Mouse (Mus musculus): Measurements from ENCODE around the gene Dus2. TPM values are rescaled to one million over a fixed set of nuclear protein-coding genes. Genes with fewer than 3 reads are reported as not detected.
"Not testable (repeated sequence)": the region's sequence is repeated elsewhere in the genome, so short reads cannot be mapped to it uniquely, and the experiment has no call there.

Dus2 gene
- polyA plus RNA-seq, 1 experiment from 2014 or later, result 17.6 TPM

DNA sequence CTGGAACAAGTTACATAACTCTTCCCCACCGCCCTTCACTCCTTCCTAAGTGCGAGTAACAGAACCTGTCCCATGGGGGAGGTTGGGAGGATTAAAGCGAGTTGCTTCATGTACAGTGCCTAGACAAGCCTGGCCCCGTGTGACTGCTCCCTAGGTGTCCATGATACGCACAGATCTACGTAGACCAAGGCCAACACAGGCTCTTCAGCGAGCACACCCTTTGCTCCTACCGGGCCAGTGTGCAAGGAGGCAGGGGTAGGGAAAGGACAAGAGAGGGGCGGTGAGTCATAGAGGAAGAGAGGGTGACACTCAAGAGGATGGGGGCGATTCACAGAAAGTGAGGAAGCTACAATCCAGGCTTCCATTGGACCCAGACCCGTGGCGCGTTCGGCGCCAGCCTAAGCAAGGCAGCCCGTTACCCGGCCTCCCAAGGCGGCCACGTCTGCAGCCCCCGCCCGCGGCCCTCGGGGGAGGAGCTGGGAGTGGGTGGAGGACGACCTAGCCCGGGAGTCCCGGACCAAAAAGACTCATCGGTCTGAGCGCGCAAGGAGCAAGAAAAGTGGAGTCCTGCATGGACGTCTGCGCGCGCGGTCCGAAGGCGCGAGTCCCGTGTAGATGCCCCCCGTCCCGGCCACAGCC lies 25.8 kb upstream of the Dus2 start:
- Histone ChIP-seq H3K27me3 (replicated peaks) (no peaks in the 10 kb centered on the region), H3K4me3 (replicated peaks) (peak overlapping the region; percentile 72), H3K9me3 (no peaks in the 10 kb centered on the region), H3K9ac (peak overlapping the region; percentile 80), H3K27ac (peak overlapping the region; percentile 94), H3K4me2 (peak overlapping the region; percentile 69), H3K36me3 (no peaks in the 10 kb centered on the region), H3K4me1 (peaks cover 24% of the 10 kb centered on the region)
- 2% methylated on average over 40 of the region's 40 CpGs for WGBS
- peak; percentile 48 for ATAC-seq (ENCODE audit: insufficient read depth, low FRiP score, low read depth)

DNA sequence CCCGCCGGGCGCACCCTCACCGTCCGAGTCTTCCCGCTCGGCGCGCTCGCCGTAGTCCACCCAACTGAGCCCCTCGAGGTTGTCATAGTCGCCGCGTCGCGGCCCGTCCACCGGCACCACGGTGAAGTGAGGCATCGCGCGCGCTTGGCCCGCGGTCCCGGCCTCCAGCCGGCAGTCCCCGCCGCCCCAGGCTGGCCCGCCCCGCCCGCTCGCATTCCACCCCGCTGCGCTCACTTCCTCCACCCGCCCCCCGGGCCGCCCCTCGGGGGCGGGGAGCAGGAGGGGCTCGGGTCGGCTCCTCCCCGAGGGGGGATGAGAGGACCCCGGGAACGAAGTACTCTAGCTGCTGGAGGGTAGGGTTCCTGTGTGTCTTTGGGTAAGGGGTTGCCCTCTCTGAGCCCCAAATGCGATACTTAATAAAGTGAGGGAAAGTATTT lies 25.2 kb upstream of the Dus2 start, which contains the start of gene Slc12a4:
Gene Slc12a4 (minus strand): TSS at position 193 of the 437 bp plus-strand sequence.
- under 1% methylated on average over 44 of the region's 47 CpGs for WGBS
- Histone ChIP-seq H3K27me3 (replicated peaks) (no peaks in the 10 kb centered on the region), H3K27ac (peak within 1 kb of the TSS; percentile 94), H3K9me3 (no peaks in the 10 kb centered on the region), H3K9ac (peak within 1 kb of the TSS; percentile 80), H3K4me1 (peaks cover 24% of the 10 kb centered on the region), H3K4me3 (replicated peaks) (peak within 1 kb of the TSS; percentile 72), H3K4me2 (peak within 1 kb of the TSS; percentile 69), H3K36me3 (no peaks in the 10 kb centered on the region)
- ATAC-seq (ENCODE audit: insufficient read depth, low FRiP score, low read depth), result peak; percentile 86

DNA sequence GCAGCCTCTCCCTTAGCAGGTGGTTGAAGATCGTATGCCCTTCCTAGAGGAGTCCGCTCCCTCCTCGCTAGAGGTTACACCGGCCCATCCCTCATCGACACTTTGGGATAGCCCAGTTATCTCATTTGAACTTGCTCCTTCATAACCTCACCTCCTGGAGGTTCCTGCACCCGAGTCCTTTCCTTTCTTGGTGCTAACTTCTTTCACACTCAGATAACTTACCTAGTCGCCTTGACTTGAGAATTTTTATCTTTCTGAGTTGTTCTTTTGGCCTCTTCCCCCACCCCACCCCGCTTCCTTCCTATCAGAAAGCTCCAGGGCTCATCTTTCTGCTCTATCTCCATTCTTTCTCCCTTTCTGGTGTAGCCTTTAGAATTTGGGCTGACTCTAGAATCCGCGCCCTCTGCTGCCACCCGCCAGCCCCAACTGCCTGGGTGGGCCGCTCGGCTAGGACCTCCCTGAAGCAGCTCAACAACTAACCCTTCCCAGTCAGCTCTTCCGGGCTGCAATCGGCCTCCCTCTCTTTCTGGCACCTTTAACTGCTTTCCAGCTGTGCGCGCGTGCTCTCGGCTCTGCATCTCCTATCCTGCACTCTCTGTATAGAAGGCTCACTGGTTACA lies 24.3 kb upstream of the Dus2 start:
- peak; percentile 48; the same call in 1 of the 2 replicates for ATAC-seq (ENCODE audit: insufficient read depth, low FRiP score, low read depth)
- 10% methylated on average over 19 of the region's 19 CpGs for WGBS
- Histone ChIP-seq H3K4me3 (replicated peaks) (peak overlapping the region; percentile 72), H3K9me3 (no peaks in the 10 kb centered on the region), H3K27me3 (replicated peaks) (no peaks in the 10 kb centered on the region), H3K36me3 (no peaks in the 10 kb centered on the region), H3K4me1 (peaks cover 22% of the 10 kb centered on the region), H3K9ac (no peak overlapping the region), H3K27ac (peak overlapping the region; percentile 94), H3K4me2 (peak overlapping the region; percentile 69)

DNA sequence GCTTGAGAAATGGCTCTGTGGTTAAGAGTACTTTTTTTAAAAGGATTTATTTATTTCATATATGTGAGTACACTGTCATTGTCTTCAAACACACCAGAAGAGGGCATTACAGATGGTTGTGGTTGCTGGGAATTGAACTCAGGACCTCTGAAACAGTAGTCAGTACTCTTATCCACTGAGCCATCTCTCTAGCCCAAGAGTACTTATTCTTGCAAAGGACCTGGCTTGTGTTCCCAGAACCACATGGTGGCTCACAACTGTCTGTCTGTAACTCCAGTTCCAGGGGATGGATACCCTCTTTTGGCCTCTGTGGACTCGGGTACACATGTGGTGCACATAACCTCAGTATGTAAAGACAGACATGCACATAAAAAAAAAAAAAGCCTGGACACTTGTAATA lies 21.8 kb upstream of the Dus2 start:
- Histone ChIP-seq H3K27ac (no peak overlapping the region), H3K4me2 (no peak overlapping the region), H3K9ac (no peak overlapping the region), H3K4me3 (replicated peaks) (no peak overlapping the region), H3K36me3 (no peaks in the 10 kb centered on the region), H3K9me3 (no peaks in the 10 kb centered on the region), H3K4me1 (peaks cover 16% of the 10 kb centered on the region), H3K27me3 (replicated peaks) (no peaks in the 10 kb centered on the region)
- WGBS, result 82% methylated on average over 1 of the region's 1 CpGs
- ATAC-seq (ENCODE audit: insufficient read depth, low FRiP score, low read depth), result no peak

DNA sequence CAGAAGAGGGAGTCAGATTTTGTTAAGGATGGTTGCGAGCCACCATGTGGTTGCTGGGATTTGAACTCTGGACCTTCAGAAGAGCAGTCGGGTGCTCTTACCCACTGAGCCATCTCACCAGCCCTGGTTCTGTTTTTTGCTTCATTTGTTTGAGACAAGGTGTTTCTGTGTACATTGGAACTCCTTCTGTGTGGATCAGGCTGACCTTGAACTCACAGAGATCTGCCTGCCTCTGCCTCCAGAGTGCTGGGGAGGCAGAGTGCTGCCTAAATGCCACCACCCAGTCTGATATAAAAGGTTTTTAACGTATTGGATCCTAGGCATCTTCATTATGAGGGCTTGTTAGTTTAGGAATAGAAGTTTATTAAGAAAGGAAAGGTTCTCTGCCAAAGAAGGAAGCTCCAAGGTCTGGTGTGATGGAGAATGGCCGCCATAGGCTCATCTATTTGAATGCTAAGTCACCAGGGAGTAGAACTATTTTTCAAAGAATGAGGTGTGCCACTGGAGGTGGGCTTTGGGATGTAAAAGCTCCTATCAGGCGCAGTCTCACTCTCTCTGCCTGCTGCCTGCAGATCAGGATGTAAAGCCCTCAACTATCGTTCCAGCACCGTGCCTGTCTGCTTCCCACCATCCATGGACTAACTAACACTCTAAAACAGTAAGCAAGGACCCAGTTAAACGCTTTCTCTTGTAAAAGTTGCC lies 20.0 kb upstream of the Dus2 start:
- 72% methylated on average over 8 of the region's 8 CpGs for WGBS
- ATAC-seq (ENCODE audit: insufficient read depth, low FRiP score, low read depth), result no peak
- no peaks in the 10 kb centered on the region for H3K27me3 ChIP-seq (replicated peaks)

DNA sequence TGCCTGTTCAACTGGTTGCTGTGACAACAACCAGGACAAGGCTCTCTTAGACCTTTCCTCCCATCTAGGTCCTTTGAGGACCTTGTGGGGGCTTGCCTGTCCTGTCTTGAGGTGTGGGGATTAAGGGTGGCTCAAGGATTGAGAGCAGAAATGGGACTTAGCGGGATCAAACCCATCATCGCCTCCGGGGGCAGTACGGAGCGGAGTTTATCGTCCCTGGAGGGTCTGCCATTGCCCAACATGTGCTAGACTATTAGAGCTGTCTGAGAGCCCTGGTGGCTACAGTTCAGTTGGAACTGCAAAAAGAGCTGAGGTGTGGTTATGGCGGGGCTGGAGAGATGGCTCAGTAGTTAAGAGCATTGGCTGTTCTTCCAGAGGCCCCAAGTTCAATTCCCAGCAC lies 15.8 kb upstream of the Dus2 start:
- Histone ChIP-seq H3K4me3 (replicated peaks) (no peak overlapping the region), H3K36me3 (no peaks in the 10 kb centered on the region), H3K9ac (no peak overlapping the region), H3K4me1 (no peaks in the 10 kb centered on the region), H3K4me2 (no peak overlapping the region), H3K27me3 (replicated peaks) (no peaks in the 10 kb centered on the region), H3K9me3 (no peaks in the 10 kb centered on the region), H3K27ac (no peak overlapping the region)
- ATAC-seq (ENCODE audit: insufficient read depth, low FRiP score, low read depth), result no peak
- WGBS, result 71% methylated on average over 7 of the region's 7 CpGs

More for the DNA sequence above, 20.0 kb upstream of the Dus2 start:
- H3K9me3 ChIP-seq, result no peaks in the 10 kb centered on the region
- peaks cover 10% of the 10 kb centered on the region for H3K4me1 ChIP-seq
- H3K27ac ChIP-seq, result no peak overlapping the region
- H3K9ac ChIP-seq, result no peak overlapping the region
- no peaks in the 10 kb centered on the region for H3K36me3 ChIP-seq
- H3K4me3 ChIP-seq (replicated peaks), result no peak overlapping the region
- no peak overlapping the region for H3K4me2 ChIP-seq

DNA sequence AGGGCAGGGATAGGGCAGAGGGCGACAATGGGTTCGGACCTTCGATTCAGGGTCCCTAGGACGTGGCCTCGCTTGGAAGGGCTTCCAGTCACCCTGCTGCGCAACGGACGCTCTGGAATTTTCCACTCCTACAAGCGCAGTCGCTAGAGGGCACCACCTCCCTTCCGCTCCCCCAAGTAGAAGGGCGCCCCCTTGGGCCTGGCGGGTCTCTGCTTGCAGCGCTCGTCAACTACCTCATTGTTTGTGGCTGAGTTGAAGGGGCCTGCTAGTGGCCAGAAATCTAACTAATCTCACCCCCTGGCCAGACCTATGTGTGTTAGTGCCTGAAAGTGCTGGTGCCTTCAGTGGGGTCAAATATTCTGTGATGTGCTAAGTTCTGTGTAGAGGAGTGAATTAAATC lies 11.8 kb upstream of the Dus2 start, which contains the start of gene Dpep3:
Gene Dpep3 (minus strand): TSS at position 105 of the 400 bp plus-strand sequence.
- H3K4me1 ChIP-seq, result no peaks in the 10 kb centered on the region
- H3K27me3 ChIP-seq (replicated peaks), result no peaks in the 10 kb centered on the region
- ATAC-seq (ENCODE audit: insufficient read depth, low FRiP score, low read depth), result no peak
- H3K9me3 ChIP-seq, result no peaks in the 10 kb centered on the region
- no peak within 1 kb of the TSS for H3K27ac ChIP-seq
- H3K9ac ChIP-seq, result no peak within 1 kb of the TSS
- H3K36me3 ChIP-seq, result no peaks in the 10 kb centered on the region
- no peak within 1 kb of the TSS for H3K4me2 ChIP-seq
- no peak within 1 kb of the TSS for H3K4me3 ChIP-seq (replicated peaks)
- 91% methylated on average over 15 of the region's 15 CpGs for WGBS

GRCm38 (mm10) chr8:105981146-105981545 lies 10.0 kb upstream of the Dus2 start:
- no peaks in the 10 kb centered on the region for H3K4me1 ChIP-seq
- no peaks in the 10 kb centered on the region for H3K36me3 ChIP-seq
- no peak overlapping the region for H3K27ac ChIP-seq
- no peaks in the 10 kb centered on the region for H3K27me3 ChIP-seq (replicated peaks)
- H3K4me2 ChIP-seq, result no peak overlapping the region
- no peak overlapping the region for H3K4me3 ChIP-seq (replicated peaks)
- ATAC-seq (ENCODE audit: insufficient read depth, low FRiP score, low read depth), result no peak
- no peak overlapping the region for H3K9ac ChIP-seq
- no peaks in the 10 kb centered on the region for H3K9me3 ChIP-seq
- WGBS, result 91% methylated on average over 1 of the region's 1 CpGs

GRCm38 (mm10) chr8:105983406-105983805 lies 7.7 kb upstream of the Dus2 start:
- not testable (repeated sequence) for H3K27ac ChIP-seq; ATAC-seq (ENCODE audit: insufficient read depth, low FRiP score, low read depth); H3K4me2 ChIP-seq; H3K4me1 ChIP-seq; H3K36me3 ChIP-seq; H3K9ac ChIP-seq; H3K4me3 ChIP-seq (replicated peaks); H3K9me3 ChIP-seq; H3K27me3 ChIP-seq (replicated peaks)
- whole genome bisulfite sequencing, result 72% methylated on average over 11 of the region's 11 CpGs

GRCm38 (mm10) chr8:105988546-105988945 lies 2.6 kb upstream of the Dus2 start:
- Histone ChIP-seq H3K4me2 (no peak overlapping the region), H3K9me3 (no peaks in the 10 kb centered on the region), H3K36me3 (no peaks in the 10 kb centered on the region), H3K27me3 (replicated peaks) (no peaks in the 10 kb centered on the region), H3K4me3 (replicated peaks) (no peak overlapping the region), H3K9ac (no peak overlapping the region), H3K27ac (no peak overlapping the region), H3K4me1 (peaks cover 4% of the 10 kb centered on the region; the same call in 1 of the 2 replicates)
- ATAC-seq (ENCODE audit: insufficient read depth, low FRiP score, low read depth), result no peak
- 84% methylated on average over 11 of the region's 11 CpGs for WGBS

DNA sequence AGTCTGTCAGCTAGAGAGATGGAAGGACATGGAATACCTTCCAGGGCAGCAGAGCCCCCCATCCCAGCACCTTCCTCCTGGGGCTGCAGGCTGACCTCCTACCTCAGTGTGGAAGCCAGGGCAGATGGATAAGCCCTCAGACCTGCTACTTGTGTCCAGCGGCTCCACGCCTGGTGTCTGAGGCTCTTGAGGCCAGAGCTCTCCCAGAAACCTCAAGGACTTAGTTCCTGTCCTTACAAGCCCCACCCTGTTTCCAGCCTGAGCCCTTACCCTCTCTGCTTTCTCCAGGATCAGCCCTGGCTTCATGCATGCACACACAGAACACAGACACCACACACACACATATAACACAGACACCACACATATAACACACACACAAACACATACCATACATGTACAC lies 409 bp downstream of the Dus2 start:
- no peaks in the 10 kb centered on the region for H3K9me3 ChIP-seq
- 84% methylated on average over 2 of the region's 2 CpGs for WGBS
- peaks cover 4% of the 10 kb centered on the region; the same call in 1 of the 2 replicates for H3K4me1 ChIP-seq
- 0 out of 2 replicates have a peak overlapping the region, but pooled peaks have one; percentile 34 for H3K4me2 ChIP-seq
- no peaks in the 10 kb centered on the region for H3K36me3 ChIP-seq
- H3K27ac ChIP-seq, result no peak overlapping the region
- H3K4me3 ChIP-seq (replicated peaks), result no peak overlapping the region
- no peak overlapping the region for H3K9ac ChIP-seq
- ATAC-seq (ENCODE audit: insufficient read depth, low FRiP score, low read depth), result no peak
- H3K27me3 ChIP-seq (replicated peaks), result no peaks in the 10 kb centered on the region

DNA sequence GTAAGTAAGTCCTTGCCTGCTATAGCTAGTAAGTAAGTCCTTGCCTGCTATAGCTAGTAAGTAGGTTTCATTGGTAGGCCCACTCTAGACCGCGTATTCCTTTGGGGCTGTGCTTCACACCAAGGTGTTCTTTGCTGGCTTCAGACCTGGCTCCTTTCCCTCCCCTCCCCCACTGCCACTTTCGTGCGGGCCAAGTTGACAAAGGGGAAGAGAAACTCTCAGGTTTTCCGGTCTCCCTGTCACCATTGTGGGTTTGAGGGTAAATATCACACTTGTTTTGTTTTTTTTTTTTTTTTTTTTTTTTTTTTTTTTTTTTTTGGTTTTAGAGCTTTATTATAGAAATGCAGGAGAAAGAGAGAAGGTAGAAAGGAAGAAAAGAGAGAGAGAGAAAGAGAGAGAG lies 1.4 kb downstream of the Dus2 start:
- H3K9me3 ChIP-seq, result no peaks in the 10 kb centered on the region
- H3K36me3 ChIP-seq, result no peaks in the 10 kb centered on the region
- no peak overlapping the region for H3K27ac ChIP-seq
- no peak overlapping the region for H3K9ac ChIP-seq
- H3K4me1 ChIP-seq, result peaks cover 4% of the 10 kb centered on the region; the same call in 1 of the 2 replicates
- H3K27me3 ChIP-seq (replicated peaks), result no peaks in the 10 kb centered on the region
- no peak for ATAC-seq (ENCODE audit: insufficient read depth, low FRiP score, low read depth)
- H3K4me2 ChIP-seq, result no peak overlapping the region
- 58% methylated on average over 5 of the region's 5 CpGs for WGBS
- H3K4me3 ChIP-seq (replicated peaks), result no peak overlapping the region
